Mouse (Mus musculus) midbrain, embryonic 14.5 days (tissue): Measurements from ENCODE around the gene Efna5. TPM values are rescaled to one million over a fixed set of nuclear protein-coding genes. Genes with fewer than 3 reads are reported as not detected.

Experiments used
- ATAC-seq: fragments of 200-750 bp; cut with Nextera tagmentation; 2 replicates; pipeline ENCODE4 v1.8.0; 2017; ENCODE audit warnings: moderate number of reproducible peaks, moderate library complexity; ENCODE audit not compliant: low FRiP score, low TSS enrichment
- DNase-seq: peaks from one replicate; pipeline ENCODE4 v3.0.0-alpha.2; 2015
- H3K27ac ChIP-seq: fragments of 300-500 bp; sonication (generic); replicated peaks from 2 replicates; pipeline ENCODE4 v1.5.1; 2014; ENCODE audit warnings: mild to moderate bottlenecking, low read depth, low read length, moderate library complexity
- H3K27me3 ChIP-seq: fragments of 300-500 bp; sonication (generic); 2 replicates; pipeline ENCODE4 v1.6.1; 2014; ENCODE audit warnings: low read length, control low read depth, mixed read lengths; ENCODE audit not compliant: control insufficient read depth, insufficient read depth
- H3K36me3 ChIP-seq: fragments of 300-500 bp; sonication (generic); 2 replicates; pipeline ENCODE4 v1.6.1; 2014; ENCODE audit warnings: low read length, control low read depth; ENCODE audit not compliant: control insufficient read depth, insufficient read depth
- H3K4me1 ChIP-seq: fragments of 300-500 bp; sonication (generic); 2 replicates; pipeline ENCODE4 v1.6.1; 2014; ENCODE audit warnings: mild to moderate bottlenecking, antibody characterized with exemption, low read length, control low read depth; ENCODE audit not compliant: control insufficient read depth, insufficient read depth
- H3K4me2 ChIP-seq: fragments of 300-500 bp; sonication (generic); 2 replicates; pipeline ENCODE4 v1.6.1; 2014; ENCODE audit warnings: mild to moderate bottlenecking, low read length, moderate library complexity
- H3K4me3 ChIP-seq: fragments of 300-500 bp; sonication (generic); replicated peaks from 2 replicates; pipeline ENCODE4 v1.5.1; 2014; ENCODE audit warnings: low read depth, low read length
- H3K9ac ChIP-seq: fragments of 300-500 bp; sonication (generic); replicated peaks from 2 replicates; pipeline ENCODE4 v1.6.1; 2014; ENCODE audit warnings: mild to moderate bottlenecking, low read length, moderate library complexity
- H3K9me3 ChIP-seq: fragments of 300-500 bp; sonication (generic); 2 replicates; pipeline ENCODE4 v1.6.1; 2016; ENCODE audit warnings: low read length, control low read depth, mixed read lengths; ENCODE audit not compliant: control insufficient read depth
- WGBS: fragments of 180-500 bp; shearing (Covaris S2); extraction: QIAGEN DNeasy Blood & Tissue Kit; methylation state at CpG from one replicate; pipeline ENCODE4 v1.1.7; 2014; 5-methylcytosine and 5-hydroxymethylcytosine counted together
- polyA plus RNA-seq: library from polyadenylated mRNA; unstranded; fragments of >200 nt; fragmentation: Nextera tagmentation; extraction: Ambion mirVana; gene quantifications from 2 replicates; pipeline ENCODE4 v1.2.1, GENCODE M21; 2014

Gene Efna5
- polyA plus RNA-seq, 1 experiment from 2014 or later: 90.8 TPM

DNA sequence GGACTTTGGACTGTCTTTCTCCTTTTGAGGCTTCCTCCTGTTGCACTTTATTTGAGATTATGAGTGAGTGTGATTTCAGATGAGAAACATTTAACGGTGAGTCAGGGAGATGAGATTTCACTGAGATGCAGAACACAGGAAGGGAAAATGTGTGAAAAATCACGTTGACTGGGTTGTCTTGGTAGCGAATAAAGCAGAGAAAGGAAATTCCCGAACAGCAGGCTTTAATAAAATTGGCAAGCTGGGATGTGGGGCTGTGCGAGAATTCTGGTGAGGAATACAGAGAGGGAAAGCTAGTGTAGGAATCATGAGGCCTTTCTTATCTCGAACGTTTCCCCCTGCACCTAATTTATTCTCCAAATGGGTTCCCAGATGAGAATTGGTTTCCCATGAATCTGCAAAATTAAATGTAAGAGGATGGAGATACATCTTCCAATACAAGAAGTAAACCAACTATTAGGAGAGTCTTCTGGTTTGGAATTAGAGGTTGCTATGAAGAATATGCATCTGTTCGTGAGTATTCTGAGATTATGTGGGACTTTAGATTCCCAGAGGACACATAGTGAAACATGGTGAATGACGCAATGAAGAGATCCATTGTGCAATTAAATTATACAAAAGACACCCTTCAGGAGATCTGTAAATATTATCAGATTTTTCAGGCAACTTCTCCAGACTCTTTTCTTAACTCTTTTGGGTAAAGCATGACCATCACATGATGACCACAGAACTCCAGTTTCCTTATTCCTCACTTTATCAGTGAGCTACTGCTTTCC, 290.2 kb downstream of the Efna5 start:
- Histone ChIP-seq H3K4me1 (peaks cover 10% of the 10 kb centered on the region), H3K36me3 (no peaks in the 10 kb centered on the region), H3K27me3 (no peaks in the 10 kb centered on the region), H3K27ac (no peak overlapping the region), H3K9ac (no peak overlapping the region), H3K9me3 (peaks cover 6% of the 10 kb centered on the region; the same call in 1 of the 2 replicates), H3K4me2 (no peak overlapping the region), H3K4me3 (no peak overlapping the region)
- no peak for DNase-seq
- no peak for ATAC-seq
- 77% methylated on average over 9 of the region's 9 CpGs for WGBS

DNA sequence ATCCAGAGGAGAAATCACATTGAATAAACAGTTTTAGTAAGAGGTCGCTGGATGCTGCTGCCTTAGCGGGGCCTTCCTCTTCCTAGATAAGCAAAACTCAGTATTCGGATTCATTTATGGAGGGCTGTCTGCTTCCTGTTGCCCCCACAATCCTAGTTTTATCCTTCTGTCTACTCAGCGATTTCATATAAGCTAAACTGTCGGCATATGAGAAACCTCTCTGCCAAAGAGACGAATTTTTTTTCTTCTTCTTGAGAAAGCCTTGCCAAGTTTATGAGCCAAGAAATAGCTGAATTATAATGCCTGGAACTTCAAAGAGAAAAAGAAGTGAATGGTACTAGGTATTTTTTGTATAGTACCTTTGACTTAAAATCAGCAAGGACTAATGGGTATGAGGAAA, 301.0 kb downstream of the Efna5 start:
- Histone ChIP-seq H3K27ac (no peak overlapping the region), H3K27me3 (no peaks in the 10 kb centered on the region), H3K36me3 (no peaks in the 10 kb centered on the region), H3K9me3 (peaks cover 3% of the 10 kb centered on the region; the same call in 1 of the 2 replicates), H3K4me3 (no peak overlapping the region), H3K4me2 (no peak overlapping the region), H3K4me1 (no peaks in the 10 kb centered on the region), H3K9ac (no peak overlapping the region)
- ATAC-seq: no peak
- WGBS: 84% methylated on average over 6 of the region's 6 CpGs
- DNase-seq: no peak

DNA sequence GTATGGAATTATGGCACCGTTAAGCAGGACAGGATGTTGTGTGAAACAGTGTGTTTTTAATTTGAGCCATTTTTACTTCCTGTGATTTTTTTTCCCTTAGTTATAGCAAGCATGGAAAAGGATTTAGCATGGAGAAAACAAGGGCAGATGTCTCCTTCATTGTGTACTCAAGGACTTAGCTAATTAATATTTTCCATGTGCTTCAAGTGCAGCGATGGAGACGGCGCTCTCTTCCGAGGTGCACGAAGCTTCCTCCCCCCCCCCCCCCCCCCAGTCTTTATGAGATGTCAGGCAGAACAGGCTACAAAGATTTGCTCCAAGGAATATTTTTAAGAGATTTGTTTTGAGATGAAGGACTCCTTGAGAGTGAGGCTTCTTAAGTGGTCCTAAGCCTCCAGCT, 301.5 kb downstream of the Efna5 start:
- ATAC-seq: no peak; the same call in 1 of the 2 replicates
- no peak overlapping the region for H3K9ac ChIP-seq
- no peaks in the 10 kb centered on the region for H3K4me1 ChIP-seq
- no peak overlapping the region for H3K4me3 ChIP-seq
- H3K36me3 ChIP-seq: no peaks in the 10 kb centered on the region
- H3K9me3 ChIP-seq: peaks cover 3% of the 10 kb centered on the region; the same call in 1 of the 2 replicates
- H3K4me2 ChIP-seq: no peak overlapping the region
- H3K27me3 ChIP-seq: no peaks in the 10 kb centered on the region
- H3K27ac ChIP-seq: no peak overlapping the region
- WGBS: 45% methylated on average over 6 of the region's 6 CpGs
- DNase-seq: no peak

DNA sequence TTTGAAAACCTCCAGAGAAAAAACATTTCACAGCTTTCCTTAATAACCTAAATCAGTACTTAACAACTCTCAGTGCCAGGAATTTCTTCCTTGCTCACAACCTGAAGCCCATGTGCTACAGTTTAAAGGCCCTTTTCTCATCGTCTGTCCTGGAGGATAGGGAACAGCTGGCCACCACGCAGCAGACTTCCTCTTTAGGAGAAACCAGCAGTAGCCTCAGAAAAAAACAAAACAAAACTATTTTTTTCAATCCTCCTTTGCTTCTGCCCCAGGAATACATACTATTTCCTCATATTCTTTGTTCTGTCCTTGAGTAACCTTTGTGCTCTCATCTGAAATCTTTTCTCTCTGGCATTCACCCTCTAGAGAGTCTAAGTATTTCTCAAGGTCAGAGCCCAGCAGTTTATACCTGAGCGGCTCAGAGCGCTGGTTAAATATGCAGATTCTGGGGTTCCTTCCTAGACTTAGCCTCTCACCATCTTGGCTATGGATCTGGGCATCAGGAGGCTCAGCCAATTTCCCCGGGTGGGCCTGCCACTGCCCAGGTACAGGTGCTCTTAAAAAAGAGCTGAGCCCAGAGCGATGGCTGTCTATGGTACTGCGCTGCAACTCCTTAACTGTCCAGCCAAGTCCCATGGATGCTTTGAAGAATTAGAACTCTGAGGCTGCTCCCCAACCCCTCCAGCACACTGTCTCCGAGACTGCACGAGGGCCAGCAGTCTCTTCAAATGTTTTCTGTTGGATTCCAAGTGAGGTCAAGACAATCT, 306.4 kb downstream of the Efna5 start:
- no peaks in the 10 kb centered on the region for H3K36me3 ChIP-seq
- H3K4me2 ChIP-seq: no peak overlapping the region
- WGBS: 85% methylated on average over 9 of the region's 9 CpGs
- H3K27ac ChIP-seq: no peak overlapping the region
- H3K9ac ChIP-seq: no peak overlapping the region
- H3K9me3 ChIP-seq: no peaks in the 10 kb centered on the region
- H3K27me3 ChIP-seq: no peaks in the 10 kb centered on the region
- ATAC-seq (no peak), DNase-seq (no peak)
- H3K4me3 ChIP-seq: no peak overlapping the region
- H3K4me1 ChIP-seq: no peaks in the 10 kb centered on the region

DNA sequence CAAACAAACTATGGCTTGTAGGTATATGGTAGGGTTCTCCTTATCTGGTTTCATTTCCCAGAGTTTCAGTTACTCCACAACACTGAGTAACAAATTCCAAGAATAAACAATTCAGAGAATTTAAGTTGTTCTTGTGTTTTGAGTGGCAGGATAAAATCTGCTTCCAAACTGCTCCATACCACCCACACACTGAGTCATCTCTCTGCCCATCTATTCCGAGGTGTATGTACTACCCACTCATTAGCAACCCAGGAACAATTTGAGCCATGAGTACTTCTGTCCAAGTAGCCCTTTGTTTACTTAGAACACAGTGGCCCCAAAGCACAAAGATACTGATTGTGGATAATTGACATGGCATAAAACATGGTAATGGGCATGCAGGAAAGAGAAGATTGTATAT, 311.0 kb downstream of the Efna5 start:
- 90% methylated on average over 1 of the region's 1 CpGs for WGBS
- Histone ChIP-seq H3K4me2 (no peak overlapping the region), H3K4me1 (peaks cover 5% of the 10 kb centered on the region; the same call in 1 of the 2 replicates), H3K27me3 (no peaks in the 10 kb centered on the region), H3K4me3 (no peak overlapping the region), H3K9ac (no peak overlapping the region), H3K36me3 (no peaks in the 10 kb centered on the region), H3K27ac (no peak overlapping the region), H3K9me3 (no peaks in the 10 kb centered on the region)
- DNase-seq (no peak), ATAC-seq (no peak)

DNA sequence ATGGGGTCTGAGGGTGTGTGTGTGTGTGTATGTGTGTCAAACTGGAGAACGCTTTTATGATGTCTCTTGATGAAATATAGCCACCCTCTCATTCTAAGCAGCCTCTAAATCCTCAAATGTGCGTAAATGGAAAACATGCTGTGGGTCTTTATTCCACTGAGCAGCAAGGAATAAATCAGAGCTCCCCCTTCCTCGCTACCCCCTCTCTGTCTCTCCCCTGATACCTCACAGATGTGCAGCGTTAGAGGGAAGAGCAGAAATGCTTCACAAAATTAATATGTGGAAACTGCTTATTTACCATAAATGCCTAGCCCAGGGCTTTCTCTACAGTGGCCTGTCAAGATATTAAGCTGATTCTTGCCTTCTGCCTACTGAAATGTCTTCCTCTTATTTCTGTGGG, 313.1 kb downstream of the Efna5 start:
- Histone ChIP-seq H3K27ac (no peak overlapping the region), H3K36me3 (no peaks in the 10 kb centered on the region), H3K4me3 (no peak overlapping the region), H3K4me2 (no peak overlapping the region), H3K9ac (no peak overlapping the region), H3K27me3 (no peaks in the 10 kb centered on the region), H3K4me1 (peaks cover 5% of the 10 kb centered on the region; the same call in 1 of the 2 replicates), H3K9me3 (no peaks in the 10 kb centered on the region)
- no peak for DNase-seq
- 58% methylated on average over 4 of the region's 4 CpGs for WGBS
- ATAC-seq: no peak

DNA sequence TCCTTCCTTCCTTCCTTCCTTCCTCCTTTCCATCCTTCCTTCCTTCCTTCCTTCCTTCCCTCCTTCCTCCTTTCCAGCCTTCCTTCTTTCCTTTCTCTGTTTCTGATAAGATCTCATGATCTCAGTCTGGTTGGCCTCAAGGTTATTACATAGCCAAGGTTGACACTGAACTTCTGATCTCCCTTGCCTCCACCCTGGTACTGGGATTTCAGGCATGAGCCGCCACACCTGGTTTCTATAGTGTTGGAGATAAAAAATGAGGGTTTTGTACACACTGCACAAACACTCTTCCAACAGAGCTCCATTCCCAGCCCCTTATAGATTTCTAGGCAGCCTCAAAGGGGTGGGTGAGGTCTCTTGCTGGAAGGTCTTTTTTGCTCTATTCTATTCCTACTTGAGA, 315.5 kb downstream of the Efna5 start:
- no peaks in the 10 kb centered on the region for H3K9me3 ChIP-seq
- DNase-seq: no peak
- H3K4me2 ChIP-seq: no peak overlapping the region
- H3K27ac ChIP-seq: no peak overlapping the region
- no peaks in the 10 kb centered on the region for H3K27me3 ChIP-seq
- no peak overlapping the region for H3K9ac ChIP-seq
- no peak for ATAC-seq
- no peak overlapping the region for H3K4me3 ChIP-seq
- no peaks in the 10 kb centered on the region for H3K36me3 ChIP-seq
- peaks cover 5% of the 10 kb centered on the region; the same call in 1 of the 2 replicates for H3K4me1 ChIP-seq
- WGBS: 93% methylated on average over 1 of the region's 1 CpGs

DNA sequence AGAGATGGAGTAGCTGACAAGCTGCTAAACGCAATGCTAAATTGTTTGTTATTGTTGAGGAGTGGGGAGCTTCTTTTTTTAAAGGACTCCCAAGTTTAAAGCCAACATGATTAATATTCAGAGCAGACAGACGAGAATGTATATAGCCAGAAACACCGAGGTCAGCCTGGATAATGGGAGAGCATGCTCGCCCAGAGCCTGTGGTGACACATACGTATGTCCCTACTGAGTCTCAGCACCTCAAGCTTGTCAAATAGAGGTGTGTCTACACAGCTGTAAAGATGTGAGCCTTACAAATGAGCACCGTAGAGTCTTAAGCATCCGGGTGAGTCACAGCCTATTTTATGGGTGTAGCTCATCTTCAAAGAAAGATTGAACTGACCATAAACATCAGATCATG, 318.7 kb downstream of the Efna5 start:
- ATAC-seq (no peak), DNase-seq (no peak)
- Histone ChIP-seq H3K27me3 (no peaks in the 10 kb centered on the region), H3K9me3 (no peaks in the 10 kb centered on the region), H3K36me3 (no peaks in the 10 kb centered on the region), H3K4me2 (no peak overlapping the region), H3K4me1 (no peaks in the 10 kb centered on the region), H3K9ac (no peak overlapping the region), H3K27ac (no peak overlapping the region), H3K4me3 (no peak overlapping the region)
- WGBS: 82% methylated on average over 7 of the region's 7 CpGs
